Mouse (Mus musculus) layer of hippocampus, adult 11-12 months (tissue): ENCODE data around the gene Slc51b.

Experiments
- DNase-seq: peaks from one replicate; pipeline ENCODE4 v3.0.0; 2022; ENCODE audit warnings: low spot score

The Slc51b gene

DNA sequence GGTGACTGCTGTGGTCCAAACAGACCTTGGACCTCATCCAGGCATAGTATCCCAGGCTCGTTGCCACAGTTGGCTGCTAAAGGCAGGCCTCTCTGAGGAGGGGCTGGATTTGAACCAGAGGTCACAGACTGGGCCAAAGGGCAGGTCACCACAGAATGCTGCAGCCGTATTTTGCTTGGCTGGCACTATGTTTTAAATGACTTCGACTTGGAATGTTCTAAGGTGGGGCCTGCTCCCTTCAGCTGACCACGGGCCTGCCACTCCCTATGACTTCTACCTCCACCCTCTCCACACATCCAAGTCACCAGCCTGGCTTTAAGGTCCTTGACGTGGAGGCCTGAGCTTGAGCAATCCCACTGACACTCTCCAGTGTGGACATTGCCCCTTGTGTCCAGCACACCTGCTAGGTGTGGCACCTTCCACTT is 13.9 kb downstream of the Slc51b start:
- DNase-seq, result no peak

DNA sequence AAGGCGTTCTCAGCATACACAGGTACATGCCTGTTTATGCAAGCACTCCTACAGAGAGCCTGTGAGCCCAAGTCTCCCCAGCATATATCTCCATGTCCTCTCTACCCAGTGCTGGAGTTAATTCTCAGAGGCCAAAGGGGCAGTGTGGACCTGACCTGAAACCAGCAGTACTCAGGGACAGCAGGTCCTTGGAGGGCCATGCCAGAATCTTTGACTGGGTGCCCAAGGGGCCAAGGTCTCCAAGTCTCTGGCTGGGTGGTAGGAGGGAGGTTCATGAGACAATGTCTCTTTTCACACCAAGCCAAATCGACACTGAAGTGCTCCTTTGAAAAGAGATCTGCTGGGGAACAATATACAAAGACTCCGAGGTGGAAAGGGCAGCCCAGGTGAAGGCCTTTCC is 14.9 kb downstream of the Slc51b start:
- no peak for DNase-seq

DNA sequence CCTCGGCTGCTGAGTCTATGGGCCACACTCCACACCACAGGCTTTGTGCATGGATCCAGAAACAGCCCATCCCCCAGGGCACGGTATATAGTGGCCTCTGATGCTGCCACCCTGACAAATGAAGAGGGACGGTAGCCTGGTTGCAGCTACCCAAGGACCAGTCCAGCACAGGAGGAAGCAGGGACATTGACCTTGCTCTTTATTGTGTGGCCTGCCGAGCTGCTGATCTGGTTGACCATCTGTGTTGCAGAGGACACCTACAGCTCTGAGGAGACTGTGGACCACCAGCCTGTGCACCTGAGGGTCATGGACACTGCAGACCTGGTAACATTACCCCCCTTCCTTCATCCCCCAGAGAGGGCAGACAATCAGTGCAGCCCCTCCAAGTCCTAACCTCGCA is 15.4 kb downstream of the Slc51b start:
- no peak for DNase-seq

DNA sequence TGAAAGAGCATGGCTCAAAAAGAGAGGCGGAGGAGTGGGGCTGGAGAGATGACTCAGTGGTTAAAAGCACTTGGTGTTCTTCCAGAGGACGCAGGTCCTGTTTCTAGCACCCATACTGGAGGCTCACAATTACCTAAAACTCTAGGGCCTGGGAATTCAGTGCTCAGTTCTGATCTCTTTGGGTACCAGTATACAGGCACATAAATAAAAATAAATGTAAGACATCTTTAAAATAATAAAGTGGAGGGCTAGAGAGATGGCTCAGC is 17.6 kb downstream of the Slc51b start:
- DNase-seq, result no peak

DNA sequence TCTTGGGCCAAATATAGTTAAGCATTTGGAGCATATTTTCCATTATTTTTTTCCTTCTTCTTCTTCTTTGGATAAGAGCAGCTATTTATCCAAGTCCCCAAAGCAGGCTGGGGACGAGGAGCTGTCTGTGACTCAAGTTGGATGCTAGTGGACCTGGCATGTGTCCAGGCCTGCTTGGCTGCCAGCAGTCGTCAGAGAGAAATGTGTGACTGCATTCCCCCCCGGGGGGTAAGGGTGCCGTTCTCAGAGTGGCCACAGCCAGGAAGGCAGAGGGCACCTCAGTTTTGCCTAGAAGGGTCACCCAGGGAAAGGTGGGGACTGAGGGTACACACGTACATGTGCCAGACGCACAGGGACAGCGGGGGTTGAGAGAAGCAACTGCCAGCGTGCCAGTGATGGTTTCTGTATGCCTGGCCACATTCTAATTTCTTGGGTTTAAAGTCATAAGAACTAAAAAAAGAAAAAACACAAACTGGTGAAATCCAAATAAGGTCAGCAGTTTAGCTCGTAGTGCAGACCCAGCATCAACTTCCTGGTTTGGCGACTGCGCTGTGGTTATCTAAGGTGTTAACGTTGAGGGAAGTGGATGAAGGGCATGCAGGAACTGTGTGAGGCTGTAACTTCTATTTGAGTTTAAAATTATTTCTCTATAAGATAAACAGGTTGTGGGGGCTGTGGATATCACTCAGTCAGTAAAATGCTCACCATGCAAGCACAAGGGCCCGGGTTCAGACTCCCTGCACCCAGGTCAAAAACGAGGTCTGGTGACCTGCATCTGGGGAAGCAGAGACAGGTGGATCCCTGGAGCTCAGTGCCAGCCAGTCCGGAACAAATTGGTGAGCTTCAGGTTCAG is 18.2 kb downstream of the Slc51b start:
- DNase-seq, result peak; percentile 72

DNA sequence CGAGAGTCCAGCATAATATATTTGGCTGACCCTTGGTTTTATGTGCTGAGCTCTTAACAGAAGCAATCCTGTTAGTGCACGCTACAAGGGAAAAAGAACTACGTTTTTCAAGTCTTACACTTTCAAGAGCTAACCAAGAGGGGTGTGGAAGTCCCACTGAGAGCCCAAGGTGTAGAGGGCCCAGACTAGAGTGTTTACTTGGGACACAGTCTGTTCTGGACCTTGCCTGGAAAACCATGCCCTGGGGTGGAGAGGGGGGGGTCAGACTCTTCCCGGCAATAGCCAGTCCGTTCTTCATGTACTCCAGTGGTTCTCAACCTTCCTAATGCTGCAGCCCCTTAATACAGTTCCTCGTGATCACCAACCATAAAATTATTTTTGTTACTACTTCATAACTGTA is 22.8 kb downstream of the Slc51b start:
- DNase-seq, result no peak

DNA sequence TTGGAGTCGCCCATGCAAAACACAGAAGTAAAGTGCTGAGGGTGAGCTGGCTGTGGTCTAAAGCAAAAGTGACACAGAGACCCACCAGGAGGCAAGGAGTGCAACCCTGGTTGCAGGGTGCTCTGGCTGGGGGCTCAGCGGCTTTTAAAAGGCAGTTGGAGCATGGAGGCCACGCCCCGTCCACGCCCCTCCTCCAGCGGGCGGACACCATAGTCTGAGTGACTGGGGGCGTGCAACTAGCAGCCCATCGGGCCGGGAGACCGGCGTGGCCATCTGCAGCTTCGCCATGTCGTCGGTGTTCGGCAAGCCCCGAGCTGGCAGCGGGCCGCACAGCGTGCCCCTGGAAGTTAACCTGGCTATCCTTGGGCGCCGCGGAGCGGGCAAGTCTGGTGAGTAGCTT is 24.5 kb downstream of the Slc51b start, which contains the start of gene Rasl12:
Rasl12 (plus strand) TSS at position 228 of the 400 bp plus-strand sequence.
- DNase-seq, result peak; percentile 36

DNA sequence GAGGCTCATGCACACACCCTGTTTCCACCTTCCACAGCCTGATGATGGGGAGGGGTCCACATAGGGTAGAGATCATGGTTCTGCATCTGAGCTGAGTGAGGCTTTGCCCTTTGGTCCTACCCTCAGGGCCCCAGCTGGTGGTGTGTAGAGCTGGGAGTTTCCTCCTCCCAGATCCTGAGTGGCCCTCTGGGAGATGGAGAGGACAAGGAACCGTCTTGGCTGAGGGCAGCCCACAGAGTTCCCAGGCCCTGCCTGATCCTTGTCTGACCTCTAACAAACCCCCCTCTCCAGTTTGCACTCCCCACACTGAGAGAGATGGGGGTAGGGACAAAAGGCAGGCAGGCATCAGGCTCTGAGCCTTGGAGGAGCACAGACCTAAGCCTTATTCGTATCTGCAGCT is 28.4 kb downstream of the Slc51b start:
- DNase-seq, result no peak

DNA sequence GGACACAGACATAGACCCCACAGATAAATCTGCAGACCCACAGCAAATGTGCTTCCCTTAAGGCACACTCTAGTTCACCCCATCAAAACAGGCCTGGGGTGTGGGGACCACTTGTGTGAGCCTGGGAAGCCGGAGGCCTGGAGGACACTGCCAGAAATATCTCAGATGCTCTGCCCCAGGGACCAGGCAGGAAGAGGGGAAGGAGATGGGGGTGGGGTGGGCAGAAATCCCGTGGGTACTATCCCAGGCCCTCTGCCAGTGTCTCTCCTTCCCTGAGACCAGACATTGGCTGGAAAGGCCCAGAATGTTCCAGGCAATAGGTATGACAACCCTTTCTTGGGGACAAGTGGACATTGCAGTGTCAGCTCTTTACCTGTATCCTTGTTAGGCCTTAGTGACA is 29.1 kb downstream of the Slc51b start:
- DNase-seq, result no peak

DNA sequence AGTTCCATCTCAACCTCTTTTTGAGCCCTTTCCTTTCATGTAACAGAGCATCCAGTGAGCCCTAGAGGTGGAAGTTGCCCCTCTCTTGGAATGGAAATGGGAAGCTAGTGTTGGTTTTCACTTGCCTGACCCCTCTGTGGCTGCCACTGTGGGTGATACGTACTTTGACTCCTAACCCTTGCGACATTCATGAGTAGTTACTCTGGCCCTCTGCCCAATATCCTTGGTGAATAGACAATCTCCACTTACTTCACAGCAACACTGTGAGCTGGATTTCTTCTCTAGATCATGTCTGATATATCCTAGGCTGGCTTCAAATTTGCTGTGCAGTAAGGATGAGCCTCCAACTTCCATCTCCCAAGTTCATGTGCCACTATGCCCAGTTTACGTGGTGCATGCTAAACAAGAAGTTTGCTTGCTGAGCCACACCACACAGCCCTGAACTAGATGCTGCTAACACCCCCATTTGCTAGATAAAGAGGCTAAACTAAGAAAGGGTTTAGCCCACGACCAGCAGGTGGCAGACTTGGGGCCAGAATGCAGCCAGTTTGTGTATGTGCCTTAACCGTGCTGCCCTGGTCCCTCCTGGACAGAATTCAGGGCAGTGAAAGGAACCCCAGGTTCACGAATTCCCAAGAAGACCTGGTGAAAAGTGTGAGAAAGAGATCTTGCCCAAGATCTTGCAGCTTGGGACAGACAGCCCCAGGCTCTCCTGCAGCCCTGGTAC is 30.0 kb downstream of the Slc51b start:
- peak; percentile 71 for DNase-seq

DNA sequence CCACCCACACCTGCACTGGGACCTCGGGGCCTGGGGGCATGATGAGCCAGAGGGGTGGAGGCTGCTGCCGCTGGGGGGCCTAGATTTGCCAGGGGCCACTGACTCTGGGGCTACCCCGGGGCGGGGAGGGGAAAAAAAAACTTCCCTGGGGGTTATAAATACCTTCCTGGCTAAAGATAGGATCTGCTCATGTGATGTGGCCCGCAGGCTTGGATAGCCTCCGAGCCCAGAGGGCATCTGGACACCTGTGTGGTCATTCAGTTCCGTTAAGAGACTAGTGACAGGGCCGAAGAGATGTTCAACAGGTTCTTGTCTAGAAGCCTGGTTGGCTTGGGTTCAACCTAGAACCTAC is 31.2 kb downstream of the Slc51b start, which contains the start of gene Kbtbd13:
Kbtbd13 (minus strand) TSS at position 40 of the 352 bp plus-strand sequence.
- DNase-seq, result no peak

DNA sequence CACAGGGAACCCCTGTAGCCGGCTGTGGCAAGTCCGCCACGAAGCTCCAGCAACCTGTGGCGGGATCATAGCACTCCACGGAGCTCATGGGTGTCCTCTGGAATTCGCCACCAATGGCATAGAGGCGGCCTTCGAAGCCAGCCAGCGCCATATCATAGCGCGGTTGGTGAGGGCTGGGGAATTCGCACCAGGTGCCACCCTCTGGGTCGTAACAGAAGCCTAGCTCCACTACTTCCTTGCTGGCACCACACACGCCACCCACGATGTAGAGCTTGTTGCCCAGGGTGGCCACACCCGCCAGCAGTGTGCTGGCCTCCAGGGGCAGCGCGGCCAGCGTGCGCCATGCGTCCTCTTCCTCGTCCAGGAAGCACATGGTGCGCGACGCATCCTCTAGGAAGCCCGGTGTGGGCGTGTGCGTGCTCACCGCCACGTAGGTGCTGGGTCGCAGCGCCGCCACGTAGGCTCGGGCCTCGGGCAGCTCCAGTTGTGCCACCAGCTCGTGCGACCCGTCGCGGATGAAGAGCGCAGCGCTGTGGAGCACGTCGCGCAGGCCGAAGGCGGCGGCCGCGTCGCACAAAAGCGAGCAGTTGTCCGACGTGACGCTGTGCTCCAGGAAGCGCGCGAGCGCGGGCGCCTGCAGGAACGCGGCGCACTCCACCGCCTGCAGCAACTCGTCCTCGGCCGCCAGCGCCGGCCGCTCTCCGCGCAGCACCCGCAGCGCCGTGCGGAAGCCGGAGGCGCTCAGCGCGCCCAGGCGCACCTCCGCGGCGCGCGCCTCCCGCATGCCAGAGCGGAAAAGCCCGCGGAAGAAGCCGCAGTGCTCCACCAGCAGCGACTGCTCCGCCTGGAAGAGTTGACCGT is 31.8 kb downstream of the Slc51b start:
- DNase-seq, result no peak

DNA sequence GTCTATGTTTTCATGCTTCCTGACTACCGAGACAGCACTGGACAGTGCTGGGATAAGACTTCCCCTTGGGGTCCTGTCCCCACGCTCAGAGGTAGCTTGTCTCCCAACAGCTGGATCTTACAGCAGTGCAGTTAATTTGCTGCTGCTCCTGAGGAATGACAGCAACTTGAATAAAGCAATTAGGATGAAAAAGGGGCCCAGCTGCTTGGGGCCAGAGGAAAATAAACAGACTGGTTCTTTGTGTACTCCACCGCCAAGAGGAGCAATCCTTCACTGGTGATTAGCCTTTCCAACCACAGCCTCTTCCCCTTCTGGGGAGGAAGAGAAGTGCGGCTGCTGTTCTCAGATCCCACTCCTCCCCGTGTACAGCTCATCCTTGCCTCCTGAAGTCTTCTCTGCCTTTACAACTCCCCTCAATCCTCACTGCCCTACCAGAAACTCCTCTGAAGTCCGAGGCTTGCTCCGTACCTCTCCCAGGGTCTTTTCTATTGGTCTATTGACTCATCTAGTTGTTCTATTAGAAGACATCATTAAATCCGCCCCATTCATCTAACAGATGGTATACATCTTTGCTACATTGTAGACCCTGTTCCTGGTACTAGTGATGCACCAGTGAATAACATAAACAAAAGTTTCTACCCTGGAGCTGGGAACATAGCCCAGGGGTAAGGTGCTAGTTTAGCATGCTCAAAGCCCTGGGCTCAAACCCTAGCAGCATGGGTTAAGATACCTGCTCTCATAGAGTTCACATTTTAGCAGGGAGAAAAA is 36.2 kb downstream of the Slc51b start:
- no peak for DNase-seq

DNA sequence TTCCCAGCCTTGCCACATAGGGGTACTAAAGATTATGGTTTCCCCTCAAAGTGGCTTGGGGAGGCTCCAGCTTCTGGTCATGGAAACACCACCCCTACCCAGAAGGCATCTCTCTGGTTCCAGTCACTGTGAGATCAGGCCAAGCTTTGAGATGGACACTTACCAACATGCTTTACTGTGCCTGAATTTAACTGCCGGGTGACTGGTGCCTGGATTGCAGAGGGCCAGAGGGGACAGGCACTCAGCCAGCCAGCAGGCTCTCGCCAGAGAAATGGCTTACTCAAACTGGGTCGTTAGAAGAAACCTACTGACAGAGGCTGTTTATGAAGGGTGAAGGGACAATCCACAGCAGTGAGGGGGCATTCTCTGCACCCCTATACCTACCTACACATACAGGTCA is 38.5 kb downstream of the Slc51b start:
- DNase-seq, result no peak

DNA sequence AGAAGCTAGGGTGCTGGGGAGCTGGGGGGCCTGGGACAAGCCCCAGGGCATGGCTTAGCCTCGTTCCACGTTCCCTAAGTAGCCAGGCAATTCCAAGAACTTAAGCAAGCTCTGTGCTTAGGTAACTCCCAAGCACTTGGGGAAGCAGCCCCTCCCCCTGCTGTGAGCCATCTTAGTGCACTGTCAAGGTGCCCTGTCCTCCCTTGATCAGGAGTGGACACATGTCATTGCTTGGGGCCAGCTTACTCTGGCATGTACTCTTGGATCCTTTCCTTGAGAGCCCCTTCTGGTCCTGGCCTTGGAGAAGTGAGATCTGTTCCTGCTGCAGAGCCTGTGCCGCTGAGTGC is 40.0 kb downstream of the Slc51b start:
- DNase-seq, result no peak

DNA sequence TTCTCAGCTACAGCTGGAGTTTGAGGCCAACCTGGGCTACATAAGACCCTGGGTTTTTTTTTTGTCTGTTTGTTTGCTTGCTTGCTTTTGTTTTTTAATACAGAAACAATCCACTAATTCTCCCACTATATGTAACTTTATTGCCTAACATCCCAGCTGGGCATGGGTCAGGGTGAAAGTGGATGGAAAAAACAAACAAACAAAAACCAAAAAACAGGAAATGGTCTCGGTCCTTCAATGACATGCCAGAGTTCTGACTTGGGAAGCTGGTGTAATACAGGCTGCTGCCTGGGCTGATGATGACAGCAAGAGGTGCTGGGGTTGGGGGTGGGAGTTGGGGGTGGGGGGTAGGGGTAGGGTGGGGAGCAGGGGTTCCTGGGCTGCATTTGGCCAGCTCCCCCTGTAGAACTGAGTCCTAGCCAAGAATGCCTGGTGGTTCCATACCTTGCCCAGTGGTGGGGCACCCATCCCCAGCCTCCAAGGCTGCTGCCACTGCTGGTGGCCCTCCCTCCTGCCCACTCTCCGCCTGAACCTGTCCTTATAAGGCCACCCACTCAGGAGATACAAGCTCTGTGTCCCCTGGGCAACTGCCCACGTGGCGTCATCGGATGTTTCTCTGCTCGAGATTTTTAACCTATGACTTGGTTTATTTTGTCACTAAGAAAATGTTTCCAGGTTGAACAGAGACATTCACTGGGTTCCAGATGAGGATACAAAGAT is 40.6 kb downstream of the Slc51b start:
- no peak for DNase-seq

DNA sequence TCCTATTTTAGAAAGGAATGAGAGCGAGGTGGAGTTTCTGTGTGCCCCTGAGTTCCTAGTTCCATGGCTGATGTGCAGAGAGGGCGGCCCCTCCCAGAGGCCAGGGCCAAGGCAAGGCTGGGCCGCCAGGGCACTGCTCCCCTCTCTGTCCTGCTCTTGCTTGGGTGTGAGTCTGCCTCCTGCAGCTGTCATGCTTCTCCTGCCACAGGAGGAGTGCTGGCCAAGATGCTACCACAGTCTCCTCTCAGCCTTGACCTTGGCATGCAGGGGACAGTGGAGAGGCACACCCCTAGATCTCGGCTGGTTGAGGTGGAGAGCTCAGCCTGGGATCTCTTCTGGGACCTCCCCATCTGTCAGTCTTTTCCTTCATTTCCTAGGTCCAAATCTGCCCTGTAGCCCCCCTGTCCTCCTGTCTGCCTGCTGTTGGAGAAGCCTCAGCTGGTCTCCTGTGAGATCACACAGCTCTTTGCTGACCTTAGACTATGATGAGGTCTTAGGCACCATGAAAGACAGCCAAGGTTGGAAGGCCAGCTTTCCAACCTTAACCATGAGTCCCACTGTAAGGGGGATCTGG is 41.7 kb downstream of the Slc51b start:
- DNase-seq, result no peak

DNA sequence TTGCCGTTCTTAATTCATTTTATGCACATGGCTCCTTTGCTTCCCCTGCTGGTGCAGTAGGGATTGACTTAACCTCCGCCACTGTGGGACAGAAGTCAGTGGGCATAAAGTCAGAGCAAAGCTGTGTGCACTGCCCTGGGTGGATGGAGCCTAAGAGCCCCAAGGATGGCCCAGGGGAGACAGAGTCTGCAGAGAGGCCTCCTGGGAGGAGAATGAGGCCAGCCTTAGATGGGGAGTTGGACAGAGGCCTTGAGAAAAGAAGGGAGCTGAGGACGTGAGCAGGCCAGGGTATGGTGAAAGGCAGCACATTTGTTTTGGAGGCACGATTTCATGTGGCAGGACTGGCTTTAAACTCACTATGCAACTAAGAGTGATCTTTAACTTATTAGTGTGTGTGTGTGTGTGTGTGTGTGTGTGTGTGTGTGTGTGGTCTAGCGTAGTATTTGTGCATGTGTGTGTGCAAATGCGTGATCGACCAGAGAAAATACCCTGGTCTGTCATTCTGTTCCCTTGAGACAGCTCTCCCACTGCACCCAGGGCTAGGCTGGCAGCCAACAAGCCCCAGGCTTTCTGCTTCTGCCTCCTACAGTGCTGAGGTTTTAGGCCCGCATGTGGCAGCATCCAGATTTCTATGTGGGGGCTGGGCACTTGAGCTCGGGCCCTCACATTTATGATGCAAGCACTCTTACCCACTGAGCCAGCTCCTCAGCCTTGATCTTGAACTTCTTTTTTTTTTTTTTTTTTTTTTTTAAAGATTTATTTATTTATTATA is 47.4 kb downstream of the Slc51b start:
- DNase-seq, result peak; percentile 62

DNA sequence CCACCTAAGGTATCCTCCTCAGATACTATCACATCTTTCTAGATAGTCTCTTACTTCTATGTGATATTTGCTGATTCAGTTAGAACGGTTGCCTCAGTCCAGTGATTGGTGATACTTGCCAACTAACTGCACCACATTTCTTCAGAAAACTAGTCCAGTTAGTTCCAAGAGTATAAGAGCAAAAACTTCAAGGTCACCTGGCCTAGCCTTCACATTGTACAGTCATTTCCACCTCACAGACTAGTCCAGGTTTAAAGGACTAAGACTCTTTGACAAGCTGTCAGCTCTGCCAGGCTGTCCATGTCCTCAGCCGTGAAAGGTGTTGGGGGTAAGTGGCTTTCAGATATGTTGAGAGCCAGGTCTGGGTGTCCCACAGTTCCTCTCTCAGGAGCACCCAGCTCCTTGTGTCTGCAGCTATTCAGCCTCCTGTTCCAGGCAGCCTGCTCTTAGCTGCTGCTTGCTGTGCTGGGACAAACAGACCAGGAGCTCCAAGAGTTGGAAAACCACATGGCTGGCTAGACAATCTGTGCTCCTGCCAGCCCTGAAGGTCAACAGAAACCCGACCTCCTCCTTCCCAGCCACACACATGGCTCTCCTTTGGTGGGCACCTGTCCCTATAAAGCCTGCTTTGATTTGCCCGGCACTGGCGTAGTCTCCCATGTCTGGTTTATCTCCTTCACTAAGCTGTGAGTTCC is 48.1 kb downstream of the Slc51b start:
- no peak for DNase-seq

DNA sequence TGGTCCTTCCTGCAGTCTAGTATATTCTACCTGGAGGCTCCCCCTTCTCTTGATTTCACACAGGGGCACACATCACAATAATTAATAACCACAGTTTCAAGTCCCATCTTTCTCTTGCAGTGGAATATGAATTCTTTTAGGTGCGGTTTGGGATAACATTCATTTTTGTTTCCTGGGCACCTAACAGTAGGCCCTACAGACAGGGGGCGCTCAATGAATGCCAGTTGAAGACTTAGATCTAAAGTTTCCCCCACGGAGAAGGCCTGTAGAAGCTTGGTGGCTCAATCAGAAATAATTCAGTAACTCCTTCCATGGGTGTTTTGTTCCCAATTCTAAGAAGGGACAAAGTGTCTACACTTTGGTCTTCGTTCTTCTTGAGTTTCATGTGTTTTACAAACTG is 50.3 kb downstream of the Slc51b start:
- peak; percentile 45 for DNase-seq
